Mouse (Mus musculus): ENCODE results near the gene Mindy2. TPM values are rescaled to one million over a fixed set of nuclear protein-coding genes. Genes with fewer than 3 reads are reported as not detected.

Gene Mindy2
- polyA plus RNA-seq, 1 experiment from 2014 or later: 13.4 TPM

- Histone ChIP-seq H3K9ac (ENCODE audit: low read depth, low read length) (no peak overlapping the region), H3K36me3 (ENCODE audit: control insufficient read depth, insufficient read depth, low read length) (no peaks in the 10 kb centered on the region), H3K4me3 (ENCODE audit: low read depth, low read length) (no peak overlapping the region), H3K4me1 (replicated peaks; ENCODE audit: control insufficient read depth, insufficient read depth, low read length) (no peaks in the 10 kb centered on the region), H3K27me3 (replicated peaks; ENCODE audit: control insufficient read depth, insufficient read depth, low read length) (no peaks in the 10 kb centered on the region), H3K27ac (ENCODE audit: low read depth, low read length) (no peak overlapping the region), H3K4me2 (no peak overlapping the region), H3K9me3 (ENCODE audit: control insufficient read depth, low read length) (no peaks in the 10 kb centered on the region)
- WGBS: 28% methylated on average over 5 of the region's 5 CpGs
- DNase-seq (ENCODE audit: low spot score) (no peak), ATAC-seq (replicated peaks; ENCODE audit: low FRiP score) (no peak)
These were observed 25.3 kb downstream of the Mindy2 start for GRCm38 (mm10) chr9:70631665-70632064.

GRCm38 (mm10) chr9:70629711-70630110 is 27.3 kb downstream of the Mindy2 start:
- DNase-seq (ENCODE audit: low spot score) (no peak), ATAC-seq (replicated peaks; ENCODE audit: low FRiP score) (no peak)
- Histone ChIP-seq H3K9me3 (ENCODE audit: control insufficient read depth, low read length) (no peaks in the 10 kb centered on the region), H3K36me3 (ENCODE audit: control insufficient read depth, insufficient read depth, low read length) (no peaks in the 10 kb centered on the region), H3K4me2 (no peak overlapping the region), H3K4me3 (ENCODE audit: low read depth, low read length) (no peak overlapping the region), H3K27me3 (replicated peaks; ENCODE audit: control insufficient read depth, insufficient read depth, low read length) (no peaks in the 10 kb centered on the region), H3K4me1 (replicated peaks; ENCODE audit: control insufficient read depth, insufficient read depth, low read length) (no peaks in the 10 kb centered on the region), H3K9ac (ENCODE audit: low read depth, low read length) (no peak overlapping the region), H3K27ac (ENCODE audit: low read depth, low read length) (no peak overlapping the region)
- WGBS: 95% methylated on average over 2 of the region's 2 CpGs

DNA sequence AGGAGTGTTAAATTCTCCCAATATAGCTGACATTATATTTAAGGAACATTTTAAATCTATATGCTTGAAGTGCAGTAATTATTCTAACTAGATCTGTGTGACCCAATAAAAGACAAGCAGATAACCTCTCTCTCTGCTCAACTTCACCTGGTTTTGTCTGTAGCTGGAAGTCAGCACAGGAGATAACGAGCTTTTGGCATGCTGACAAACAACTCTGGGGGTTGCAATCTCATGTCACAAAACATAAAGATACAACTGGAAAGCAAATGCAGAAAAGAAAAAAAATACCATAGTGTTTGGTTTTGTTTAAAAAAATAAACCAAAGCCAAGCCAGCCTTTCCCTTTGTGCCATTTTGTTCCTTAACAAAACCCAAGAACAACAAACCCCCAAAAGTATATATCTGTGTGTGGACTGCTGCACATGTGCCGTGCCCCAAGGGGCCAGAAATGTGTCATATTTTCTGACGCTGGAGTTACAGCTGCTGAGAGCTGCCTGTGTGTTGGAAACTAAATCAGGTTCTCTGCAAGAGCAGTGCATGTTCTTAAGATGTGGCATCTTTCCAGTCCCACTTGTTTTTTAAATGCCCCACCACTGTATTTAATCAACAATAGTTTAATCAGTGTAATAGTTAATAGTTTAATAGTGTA is 45.8 kb downstream of the Mindy2 start:
- Histone ChIP-seq H3K4me3 (ENCODE audit: low read depth, low read length) (no peak overlapping the region), H3K9ac (ENCODE audit: low read depth, low read length) (no peak overlapping the region), H3K27ac (ENCODE audit: low read depth, low read length) (no peak overlapping the region), H3K27me3 (replicated peaks; ENCODE audit: control insufficient read depth, insufficient read depth, low read length) (no peaks in the 10 kb centered on the region), H3K4me1 (replicated peaks; ENCODE audit: control insufficient read depth, insufficient read depth, low read length) (no peaks in the 10 kb centered on the region), H3K9me3 (ENCODE audit: control insufficient read depth, low read length) (no peaks in the 10 kb centered on the region), H3K36me3 (ENCODE audit: control insufficient read depth, insufficient read depth, low read length) (peaks cover 12% of the 10 kb centered on the region), H3K4me2 (no peak overlapping the region)
- 77% methylated on average over 3 of the region's 3 CpGs for WGBS
- no peak for DNase-seq (ENCODE audit: low spot score)
- ATAC-seq (replicated peaks; ENCODE audit: low FRiP score): no peak

DNA sequence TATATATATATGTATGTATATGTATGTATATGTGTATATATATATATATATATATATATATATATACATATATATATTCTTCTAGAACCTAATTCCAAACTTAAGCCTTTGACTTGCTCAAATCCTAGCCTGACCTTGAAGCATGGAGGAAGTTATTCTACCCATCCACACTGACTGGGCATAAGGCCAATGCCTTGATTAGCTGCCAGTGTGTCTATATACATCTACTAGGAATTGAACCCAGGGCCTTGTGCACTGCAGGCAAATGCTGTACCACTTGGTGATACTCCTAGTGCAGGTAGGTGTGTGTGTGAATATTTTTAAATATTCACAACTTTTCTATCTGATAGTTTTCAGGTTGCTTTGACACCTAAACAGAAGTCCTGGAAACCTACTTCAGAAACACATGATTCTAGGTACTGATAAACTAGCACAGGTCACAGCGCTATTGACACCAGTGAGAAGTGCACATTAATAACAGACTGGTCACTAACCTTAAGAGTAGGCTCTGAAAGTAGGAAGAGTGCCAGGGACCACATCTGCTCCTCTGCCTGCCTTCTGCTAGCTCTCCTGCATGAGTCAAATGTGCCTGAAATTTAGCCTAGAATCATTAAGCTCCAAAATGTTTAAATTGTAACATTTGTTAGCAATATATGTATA is 54.7 kb downstream of the Mindy2 start:
- WGBS: 94% methylated on average over 1 of the region's 1 CpGs
- H3K4me3 ChIP-seq (ENCODE audit: low read depth, low read length): no peak overlapping the region
- H3K9me3 ChIP-seq (ENCODE audit: control insufficient read depth, low read length): no peaks in the 10 kb centered on the region
- no peak for DNase-seq (ENCODE audit: low spot score)
- H3K27ac ChIP-seq (ENCODE audit: low read depth, low read length): no peak overlapping the region
- ATAC-seq (replicated peaks; ENCODE audit: low FRiP score): no peak
- no peak overlapping the region for H3K4me2 ChIP-seq
- no peaks in the 10 kb centered on the region for H3K4me1 ChIP-seq (replicated peaks; ENCODE audit: control insufficient read depth, insufficient read depth, low read length)
- H3K9ac ChIP-seq (ENCODE audit: low read depth, low read length): no peak overlapping the region
- no peaks in the 10 kb centered on the region for H3K27me3 ChIP-seq (replicated peaks; ENCODE audit: control insufficient read depth, insufficient read depth, low read length)
- peaks cover 9% of the 10 kb centered on the region for H3K36me3 ChIP-seq (ENCODE audit: control insufficient read depth, insufficient read depth, low read length)

DNA sequence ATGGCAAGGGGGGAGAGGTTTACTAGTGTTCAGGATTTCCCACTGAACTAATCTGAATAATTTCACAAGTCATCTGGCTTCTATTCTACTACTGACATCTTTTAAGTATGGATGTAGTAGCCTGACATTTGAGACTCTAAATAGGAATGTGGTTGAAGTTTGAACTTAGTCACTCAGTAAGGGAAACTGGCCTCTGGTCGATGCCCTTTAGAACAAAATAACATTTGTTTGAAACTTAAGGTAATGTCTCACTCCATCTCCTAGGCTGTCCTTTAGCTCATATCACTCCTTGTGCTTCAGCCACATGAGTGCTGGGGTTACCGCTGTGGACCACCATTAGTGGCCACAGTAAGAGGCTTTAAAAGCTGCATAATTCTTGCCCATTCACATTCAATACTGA is 58.7 kb downstream of the Mindy2 start:
- ATAC-seq (replicated peaks; ENCODE audit: low FRiP score) (no peak), DNase-seq (ENCODE audit: low spot score) (no peak)
- H3K4me1 ChIP-seq (replicated peaks; ENCODE audit: control insufficient read depth, insufficient read depth, low read length): no peaks in the 10 kb centered on the region
- H3K27me3 ChIP-seq (replicated peaks; ENCODE audit: control insufficient read depth, insufficient read depth, low read length): no peaks in the 10 kb centered on the region
- no peaks in the 10 kb centered on the region for H3K9me3 ChIP-seq (ENCODE audit: control insufficient read depth, low read length)
- peaks cover 7% of the 10 kb centered on the region; the same call in 1 of the 2 replicates for H3K36me3 ChIP-seq (ENCODE audit: control insufficient read depth, insufficient read depth, low read length)
- H3K27ac ChIP-seq (ENCODE audit: low read depth, low read length): no peak overlapping the region
- no peak overlapping the region for H3K4me2 ChIP-seq
- no peak overlapping the region for H3K9ac ChIP-seq (ENCODE audit: low read depth, low read length)
- WGBS: 91% methylated on average over 2 of the region's 2 CpGs
- no peak overlapping the region for H3K4me3 ChIP-seq (ENCODE audit: low read depth, low read length)

DNA sequence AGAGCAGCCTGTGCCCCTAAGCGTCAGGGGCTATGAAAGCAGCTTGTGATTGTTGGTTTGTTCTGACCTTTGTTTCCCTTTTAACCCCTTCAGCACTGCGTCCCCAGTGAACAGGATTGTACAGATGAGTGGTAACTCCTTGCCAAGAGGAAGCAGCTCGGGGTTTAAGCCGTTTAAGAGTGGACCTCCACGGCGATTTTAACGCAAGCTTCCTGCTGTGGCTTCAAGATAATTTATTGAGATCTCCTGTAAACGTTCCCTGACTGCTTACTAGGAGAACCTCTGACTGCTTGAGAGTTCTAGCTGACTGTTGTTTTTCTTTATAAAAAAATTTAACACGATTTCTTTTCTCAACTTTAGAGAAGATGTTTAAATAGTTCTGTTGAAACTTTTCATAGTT is 65.5 kb downstream of the Mindy2 start:
- Histone ChIP-seq H3K27ac (ENCODE audit: low read depth, low read length) (no peak overlapping the region), H3K27me3 (replicated peaks; ENCODE audit: control insufficient read depth, insufficient read depth, low read length) (no peaks in the 10 kb centered on the region), H3K4me3 (ENCODE audit: low read depth, low read length) (no peak overlapping the region), H3K36me3 (ENCODE audit: control insufficient read depth, insufficient read depth, low read length) (peaks cover 57% of the 10 kb centered on the region), H3K9ac (ENCODE audit: low read depth, low read length) (no peak overlapping the region), H3K4me1 (replicated peaks; ENCODE audit: control insufficient read depth, insufficient read depth, low read length) (0 out of 2 replicates have a peak, but pooled peaks cover 2% of the 10 kb centered on the region), H3K4me2 (no peak overlapping the region), H3K9me3 (ENCODE audit: control insufficient read depth, low read length) (no peaks in the 10 kb centered on the region)
- DNase-seq (ENCODE audit: low spot score): no peak
- no peak for ATAC-seq (replicated peaks; ENCODE audit: low FRiP score)
- WGBS: 58% methylated on average over 9 of the region's 9 CpGs

- 0 out of 2 replicates have a peak, but pooled peaks cover 2% of the 10 kb centered on the region for H3K4me1 ChIP-seq (replicated peaks; ENCODE audit: control insufficient read depth, insufficient read depth, low read length)
- peaks cover 63% of the 10 kb centered on the region for H3K36me3 ChIP-seq (ENCODE audit: control insufficient read depth, insufficient read depth, low read length)
- no peaks in the 10 kb centered on the region for H3K9me3 ChIP-seq (ENCODE audit: control insufficient read depth, low read length)
- WGBS: 75% methylated on average over 4 of the region's 4 CpGs
- no peak for DNase-seq (ENCODE audit: low spot score)
- no peak overlapping the region for H3K4me3 ChIP-seq (ENCODE audit: low read depth, low read length)
- H3K27me3 ChIP-seq (replicated peaks; ENCODE audit: control insufficient read depth, insufficient read depth, low read length): no peaks in the 10 kb centered on the region
- H3K9ac ChIP-seq (ENCODE audit: low read depth, low read length): no peak overlapping the region
- no peak overlapping the region for H3K4me2 ChIP-seq
- no peak overlapping the region for H3K27ac ChIP-seq (ENCODE audit: low read depth, low read length)
- no peak for ATAC-seq (replicated peaks; ENCODE audit: low FRiP score)
These were observed 66.2 kb downstream of the Mindy2 start for GRCm38 (mm10) chr9:70590775-70591174.

GRCm38 (mm10) chr9:70587171-70587570 is 69.8 kb downstream of the Mindy2 start:
- Histone ChIP-seq H3K27me3 (replicated peaks; ENCODE audit: control insufficient read depth, insufficient read depth, low read length) (no peaks in the 10 kb centered on the region), H3K27ac (ENCODE audit: low read depth, low read length) (no peak overlapping the region), H3K4me1 (replicated peaks; ENCODE audit: control insufficient read depth, insufficient read depth, low read length) (0 out of 2 replicates have a peak, but pooled peaks cover 2% of the 10 kb centered on the region), H3K9me3 (ENCODE audit: control insufficient read depth, low read length) (no peaks in the 10 kb centered on the region), H3K4me2 (no peak overlapping the region), H3K36me3 (ENCODE audit: control insufficient read depth, insufficient read depth, low read length) (peaks cover 53% of the 10 kb centered on the region), H3K9ac (ENCODE audit: low read depth, low read length) (no peak overlapping the region), H3K4me3 (ENCODE audit: low read depth, low read length) (no peak overlapping the region)
- ATAC-seq (replicated peaks; ENCODE audit: low FRiP score) (no peak), DNase-seq (ENCODE audit: low spot score) (no peak)
- WGBS: 91% methylated on average over 5 of the region's 5 CpGs

GRCm38 (mm10) chr9:70585172-70585571 is 71.8 kb downstream of the Mindy2 start:
- ATAC-seq (replicated peaks; ENCODE audit: low FRiP score): no peak
- H3K4me1 ChIP-seq (replicated peaks; ENCODE audit: control insufficient read depth, insufficient read depth, low read length): no peaks in the 10 kb centered on the region
- no peaks in the 10 kb centered on the region for H3K27me3 ChIP-seq (replicated peaks; ENCODE audit: control insufficient read depth, insufficient read depth, low read length)
- DNase-seq (ENCODE audit: low spot score): no peak
- no peaks in the 10 kb centered on the region for H3K9me3 ChIP-seq (ENCODE audit: control insufficient read depth, low read length)
- peaks cover 49% of the 10 kb centered on the region for H3K36me3 ChIP-seq (ENCODE audit: control insufficient read depth, insufficient read depth, low read length)
- WGBS: 52% methylated on average over 5 of the region's 5 CpGs
- no peak overlapping the region for H3K4me3 ChIP-seq (ENCODE audit: low read depth, low read length)
- H3K4me2 ChIP-seq: no peak overlapping the region
- no peak overlapping the region for H3K9ac ChIP-seq (ENCODE audit: low read depth, low read length)
- H3K27ac ChIP-seq (ENCODE audit: low read depth, low read length): no peak overlapping the region
